Mouse (Mus musculus): ENCODE data around the gene Foxp1. TPM values are rescaled to one million over a fixed set of nuclear protein-coding genes. Genes with fewer than 3 reads are reported as not detected.

Foxp1 gene
- polyA plus RNA-seq, 1 experiment: 93.7 TPM

GRCm38 (mm10) chr6:98980001-98980400 lies 542.5 kb downstream of the Foxp1 start:
- WGBS: 90% methylated on average over 7 of the region's 7 CpGs
- H3K27ac ChIP-seq (ENCODE audit: control insufficient read depth, insufficient read depth, low read depth, low read length, poor library complexity): no peak overlapping the region
- H3K4me1 ChIP-seq (ENCODE audit: control insufficient read depth, insufficient read depth, low read length): no peaks in the 10 kb centered on the region; the same call in 1 of the 2 replicates
- H3K4me3 ChIP-seq (replicated peaks; ENCODE audit: control insufficient read depth, low read depth, low read length): no peak overlapping the region
- TF ChIP-seq POLR2A (IDR thresholded peaks at IDR 0.05; ENCODE audit: borderline replicate concordance, control insufficient read depth, low read depth, low read length) (no peak), CTCF (IDR thresholded peaks at IDR 0.05; ENCODE audit: control insufficient read depth, insufficient read depth, low read length) (no peak)

- TF ChIP-seq POLR2A (IDR thresholded peaks at IDR 0.05; ENCODE audit: borderline replicate concordance, control insufficient read depth, low read depth, low read length): no peak
- TF ChIP-seq CTCF (IDR thresholded peaks at IDR 0.05; ENCODE audit: control insufficient read depth, insufficient read depth, low read length): no peak
- no peaks in the 10 kb centered on the region; the same call in 1 of the 2 replicates for H3K4me1 ChIP-seq (ENCODE audit: control insufficient read depth, insufficient read depth, low read length)
- 89% methylated on average over 4 of the region's 4 CpGs for WGBS
- no peak overlapping the region for H3K27ac ChIP-seq (ENCODE audit: control insufficient read depth, insufficient read depth, low read depth, low read length, poor library complexity)
- no peak overlapping the region for H3K4me3 ChIP-seq (replicated peaks; ENCODE audit: control insufficient read depth, low read depth, low read length)
Measured at GRCm38 (mm10) chr6:98977806-98978205, 544.7 kb downstream of the Foxp1 start.

GRCm38 (mm10) chr6:98975918-98976317 lies 546.6 kb downstream of the Foxp1 start:
- Histone ChIP-seq H3K27ac (ENCODE audit: control insufficient read depth, insufficient read depth, low read depth, low read length, poor library complexity) (no peak overlapping the region), H3K4me3 (replicated peaks; ENCODE audit: control insufficient read depth, low read depth, low read length) (no peak overlapping the region), H3K4me1 (ENCODE audit: control insufficient read depth, insufficient read depth, low read length) (no peaks in the 10 kb centered on the region)
- WGBS: 73% methylated on average over 6 of the region's 6 CpGs
- no peak for TF ChIP-seq POLR2A (IDR thresholded peaks at IDR 0.05; ENCODE audit: borderline replicate concordance, control insufficient read depth, low read depth, low read length)
- TF ChIP-seq CTCF (IDR thresholded peaks at IDR 0.05; ENCODE audit: control insufficient read depth, insufficient read depth, low read length): no peak

DNA sequence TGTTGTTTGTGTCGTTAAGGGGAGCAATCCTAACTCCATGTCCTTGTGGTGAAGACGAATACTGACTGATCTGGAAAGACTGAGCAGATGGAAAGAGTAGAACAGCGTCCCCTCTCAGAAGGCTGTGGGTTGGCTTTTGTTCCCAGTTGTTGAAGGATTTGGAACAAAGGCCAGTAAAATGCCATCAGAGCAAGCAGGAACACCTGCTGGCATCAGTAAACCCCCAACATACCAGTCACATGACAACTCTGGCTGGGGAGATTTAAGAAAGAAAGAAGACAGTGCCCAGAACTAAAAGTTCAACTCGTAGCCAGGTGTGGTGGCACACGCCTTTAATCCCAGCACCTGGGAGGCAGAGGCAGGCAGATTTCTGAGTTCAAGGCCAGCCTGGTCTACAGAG lies 549.1 kb downstream of the Foxp1 start:
- 83% methylated on average over 5 of the region's 5 CpGs for WGBS
- H3K27ac ChIP-seq (ENCODE audit: control insufficient read depth, insufficient read depth, low read depth, low read length, poor library complexity): no peak overlapping the region
- no peak overlapping the region for H3K4me3 ChIP-seq (replicated peaks; ENCODE audit: control insufficient read depth, low read depth, low read length)

GRCm38 (mm10) chr6:98972404-98972803 lies 550.1 kb downstream of the Foxp1 start:
- Histone ChIP-seq H3K4me1 (ENCODE audit: control insufficient read depth, insufficient read depth, low read length) (no peaks in the 10 kb centered on the region), H3K27ac (ENCODE audit: control insufficient read depth, insufficient read depth, low read depth, low read length, poor library complexity) (no peak overlapping the region), H3K4me3 (replicated peaks; ENCODE audit: control insufficient read depth, low read depth, low read length) (no peak overlapping the region)
- TF ChIP-seq CTCF (IDR thresholded peaks at IDR 0.05; ENCODE audit: control insufficient read depth, insufficient read depth, low read length): no peak
- no peak for TF ChIP-seq POLR2A (IDR thresholded peaks at IDR 0.05; ENCODE audit: borderline replicate concordance, control insufficient read depth, low read depth, low read length)
- 79% methylated on average over 7 of the region's 7 CpGs for WGBS

More for the DNA sequence above, 549.1 kb downstream of the Foxp1 start:
- H3K4me1 ChIP-seq (ENCODE audit: control insufficient read depth, insufficient read depth, low read length): no peaks in the 10 kb centered on the region
- no peak for TF ChIP-seq POLR2A (IDR thresholded peaks at IDR 0.05; ENCODE audit: borderline replicate concordance, control insufficient read depth, low read depth, low read length)
- TF ChIP-seq CTCF (IDR thresholded peaks at IDR 0.05; ENCODE audit: control insufficient read depth, insufficient read depth, low read length): no peak

GRCm38 (mm10) chr6:98959333-98959732 lies 563.2 kb downstream of the Foxp1 start:
- no peaks in the 10 kb centered on the region; the same call in 1 of the 2 replicates for H3K4me1 ChIP-seq (ENCODE audit: control insufficient read depth, insufficient read depth, low read length)
- TF ChIP-seq CTCF (IDR thresholded peaks at IDR 0.05; ENCODE audit: control insufficient read depth, insufficient read depth, low read length) (no peak), POLR2A (IDR thresholded peaks at IDR 0.05; ENCODE audit: borderline replicate concordance, control insufficient read depth, low read depth, low read length) (no peak)
- H3K27ac ChIP-seq (ENCODE audit: control insufficient read depth, insufficient read depth, low read depth, low read length, poor library complexity): no peak overlapping the region
- 32% methylated on average over 6 of the region's 6 CpGs for WGBS
- H3K4me3 ChIP-seq (replicated peaks; ENCODE audit: control insufficient read depth, low read depth, low read length): no peak overlapping the region

- 75% methylated on average over 9 of the region's 9 CpGs for WGBS
Measured at GRCm38 (mm10) chr6:98956522-98957169, 565.9 kb downstream of the Foxp1 start.

DNA sequence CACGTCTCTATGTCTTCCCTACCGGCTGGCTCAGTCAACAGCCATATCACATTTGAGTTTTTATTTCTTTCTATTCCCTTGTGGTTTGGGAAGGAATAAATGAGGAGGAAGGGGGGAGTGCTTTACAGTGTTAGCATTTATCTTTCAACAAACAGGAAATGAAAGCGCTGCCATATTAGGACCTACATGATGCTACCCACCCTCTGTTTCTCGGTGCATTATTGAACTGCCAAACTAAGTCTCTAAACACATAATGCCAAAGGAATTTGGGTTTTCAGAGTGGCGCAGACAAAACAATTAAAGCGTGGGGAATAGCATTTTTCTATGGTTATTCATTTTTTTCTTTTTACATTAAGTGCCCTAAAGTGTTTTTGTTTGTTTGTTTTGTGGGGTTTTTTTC lies 566.8 kb downstream of the Foxp1 start:
- H3K4me3 ChIP-seq (replicated peaks; ENCODE audit: control insufficient read depth, low read depth, low read length): no peak overlapping the region
- WGBS: 52% methylated on average over 6 of the region's 6 CpGs
- no peak for TF ChIP-seq POLR2A (IDR thresholded peaks at IDR 0.05; ENCODE audit: borderline replicate concordance, control insufficient read depth, low read depth, low read length)
- no peak for TF ChIP-seq CTCF (IDR thresholded peaks at IDR 0.05; ENCODE audit: control insufficient read depth, insufficient read depth, low read length)
- no peak overlapping the region for H3K27ac ChIP-seq (ENCODE audit: control insufficient read depth, insufficient read depth, low read depth, low read length, poor library complexity)
- H3K4me1 ChIP-seq (ENCODE audit: control insufficient read depth, insufficient read depth, low read length): no peaks in the 10 kb centered on the region; the same call in 1 of the 2 replicates

More at GRCm38 (mm10) chr6:98956522-98957169, 565.9 kb downstream of the Foxp1 start:
- peak; percentile 30; the same call in 1 of the 2 replicates for TF ChIP-seq CTCF (IDR thresholded peaks at IDR 0.05; ENCODE audit: control insufficient read depth, insufficient read depth, low read length)
- no peak for TF ChIP-seq POLR2A (IDR thresholded peaks at IDR 0.05; ENCODE audit: borderline replicate concordance, control insufficient read depth, low read depth, low read length)
- Histone ChIP-seq H3K4me3 (replicated peaks; ENCODE audit: control insufficient read depth, low read depth, low read length) (no peak overlapping the region), H3K4me1 (ENCODE audit: control insufficient read depth, insufficient read depth, low read length) (no peaks in the 10 kb centered on the region; the same call in 1 of the 2 replicates), H3K27ac (ENCODE audit: control insufficient read depth, insufficient read depth, low read depth, low read length, poor library complexity) (no peak overlapping the region)

All from bone marrow, adult 2 months (tissue).